Mouse (Mus musculus): Measurements from ENCODE around the gene Sorbs2. TPM values are rescaled to one million over a fixed set of nuclear protein-coding genes. Genes with fewer than 3 reads are reported as not detected.

Gene Sorbs2
- polyA plus RNA-seq, 1 experiment from 2014 or later, result 24.8 TPM

DNA sequence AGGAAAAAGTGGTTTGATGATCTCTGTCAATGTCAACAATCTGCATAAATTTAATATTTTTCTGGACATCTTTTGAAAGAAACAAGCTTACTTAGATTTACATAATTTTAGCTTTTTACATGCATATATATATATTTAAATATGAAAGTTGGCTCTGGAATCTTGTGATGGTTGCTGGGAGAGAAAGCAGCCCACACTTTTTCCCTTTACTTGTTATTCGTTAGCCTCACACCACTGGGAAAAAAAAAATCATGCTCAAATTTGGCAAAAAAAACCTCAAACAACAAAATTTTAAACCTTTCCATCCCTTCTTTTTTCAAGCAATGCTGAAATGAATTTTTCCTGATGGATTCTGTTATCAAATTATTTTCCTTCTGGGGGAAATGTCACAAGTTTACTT lies 97.8 kb downstream of the Sorbs2 start:
- Histone ChIP-seq H3K4me1 (peaks cover 9% of the 10 kb centered on the region; the same call in 1 of the 2 replicates), H3K27me3 (no peaks in the 10 kb centered on the region), H3K9ac (no peak overlapping the region), H3K4me3 (no peak overlapping the region), H3K27ac (no peak overlapping the region), H3K36me3 (no peaks in the 10 kb centered on the region), H3K9me3 (no peaks in the 10 kb centered on the region), H3K4me2 (no peak overlapping the region)
- ATAC-seq (ENCODE audit: borderline replicate concordance, extremely low read depth, low FRiP score, low TSS enrichment), result no peak
- 81% methylated on average over 1 of the region's 1 CpGs for WGBS

DNA sequence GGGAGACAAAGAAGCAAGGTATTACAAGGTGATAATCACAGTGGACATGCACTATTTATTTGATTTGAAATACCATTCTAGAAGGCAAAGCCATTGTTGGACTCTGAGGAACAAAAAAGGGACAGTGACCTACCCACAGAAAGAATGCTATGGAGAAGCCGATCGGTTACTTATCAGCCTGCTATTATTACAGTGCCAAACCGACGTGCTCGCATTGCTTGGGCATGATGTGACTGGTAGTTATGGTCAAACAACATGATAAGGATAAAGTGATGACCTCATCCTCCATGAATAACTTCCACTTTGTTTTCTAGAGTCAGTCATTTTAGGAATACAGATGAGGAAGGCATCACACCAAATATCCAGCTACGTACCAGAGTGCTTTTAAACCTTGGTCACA lies 99.4 kb downstream of the Sorbs2 start:
- Histone ChIP-seq H3K4me1 (peaks cover 15% of the 10 kb centered on the region), H3K4me3 (no peak overlapping the region), H3K4me2 (no peak overlapping the region), H3K27ac (no peak overlapping the region), H3K9me3 (no peaks in the 10 kb centered on the region), H3K27me3 (no peaks in the 10 kb centered on the region), H3K9ac (no peak overlapping the region), H3K36me3 (no peaks in the 10 kb centered on the region)
- WGBS, result 64% methylated on average over 6 of the region's 6 CpGs
- ATAC-seq (ENCODE audit: borderline replicate concordance, extremely low read depth, low FRiP score, low TSS enrichment), result no peak

DNA sequence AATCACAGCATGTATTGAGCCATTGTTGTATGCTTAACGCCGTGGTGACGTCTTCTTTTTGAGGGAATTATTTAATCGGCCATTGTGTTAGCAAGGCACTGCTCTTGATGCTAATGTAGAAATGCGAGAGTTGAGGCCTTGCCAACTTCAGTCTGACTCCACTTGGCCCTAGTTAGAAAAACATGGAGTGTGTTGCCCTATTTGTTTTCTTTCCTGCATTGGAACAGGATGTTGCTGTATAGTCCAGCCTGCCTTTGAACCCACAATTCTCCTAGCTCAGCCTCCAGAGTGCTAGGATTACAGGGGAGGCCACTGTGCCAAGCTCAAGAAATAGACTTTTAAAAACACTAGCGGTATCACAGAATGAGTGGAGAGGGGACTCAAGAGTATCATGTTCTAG lies 100.8 kb downstream of the Sorbs2 start:
- Histone ChIP-seq H3K4me2 (no peak overlapping the region), H3K36me3 (no peaks in the 10 kb centered on the region), H3K27me3 (no peaks in the 10 kb centered on the region), H3K9ac (no peak overlapping the region), H3K4me1 (peaks cover 15% of the 10 kb centered on the region), H3K4me3 (no peak overlapping the region), H3K9me3 (no peaks in the 10 kb centered on the region), H3K27ac (no peak overlapping the region)
- WGBS, result 91% methylated on average over 6 of the region's 6 CpGs
- ATAC-seq (ENCODE audit: borderline replicate concordance, extremely low read depth, low FRiP score, low TSS enrichment), result no peak

DNA sequence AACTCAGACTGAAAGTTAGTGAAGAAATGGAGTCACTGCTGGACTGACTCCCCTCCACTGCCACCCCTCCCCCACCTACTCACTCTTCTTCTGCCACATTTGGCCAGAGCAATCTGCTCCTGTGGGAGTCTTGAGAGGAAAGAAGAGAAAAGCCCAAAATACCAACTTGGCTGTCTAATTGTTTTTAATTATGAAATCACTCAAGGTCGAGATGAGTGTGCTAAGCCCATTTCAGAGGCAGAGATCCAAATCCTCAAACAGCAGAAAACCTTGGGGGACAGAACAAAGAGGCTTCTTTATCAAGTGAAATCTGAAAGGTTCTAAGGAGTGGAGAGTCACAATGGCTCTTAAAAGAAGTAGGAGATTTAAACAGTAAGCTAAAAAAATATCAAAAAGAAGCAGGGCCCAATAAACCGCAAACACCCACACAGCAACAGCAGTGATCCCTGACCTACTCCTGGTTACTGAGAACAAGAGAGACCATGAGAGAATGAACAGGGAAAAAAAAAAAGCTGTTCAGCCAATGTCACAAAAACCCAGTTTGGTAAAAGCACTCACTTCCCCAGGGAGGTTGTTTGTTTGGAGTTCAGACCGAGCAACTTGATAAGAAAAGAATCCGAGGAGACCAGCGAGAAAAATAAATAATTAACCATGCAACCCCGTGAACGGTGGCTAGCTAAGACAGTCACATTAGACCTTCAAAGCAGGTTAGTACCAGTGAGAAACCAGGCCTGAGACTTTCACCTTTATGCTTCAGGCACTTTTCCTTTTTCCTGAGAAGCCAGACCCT lies 103.0 kb downstream of the Sorbs2 start:
- Histone ChIP-seq H3K9ac (no peak overlapping the region), H3K4me3 (no peak overlapping the region), H3K9me3 (no peaks in the 10 kb centered on the region), H3K4me2 (no peak overlapping the region), H3K27me3 (no peaks in the 10 kb centered on the region), H3K36me3 (no peaks in the 10 kb centered on the region), H3K4me1 (peaks cover 24% of the 10 kb centered on the region), H3K27ac (peak overlapping the region; percentile 24; the same call in 1 of the 2 replicates)
- no peak for ATAC-seq (ENCODE audit: borderline replicate concordance, extremely low read depth, low FRiP score, low TSS enrichment)
- whole genome bisulfite sequencing, result 14% methylated on average over 7 of the region's 7 CpGs

DNA sequence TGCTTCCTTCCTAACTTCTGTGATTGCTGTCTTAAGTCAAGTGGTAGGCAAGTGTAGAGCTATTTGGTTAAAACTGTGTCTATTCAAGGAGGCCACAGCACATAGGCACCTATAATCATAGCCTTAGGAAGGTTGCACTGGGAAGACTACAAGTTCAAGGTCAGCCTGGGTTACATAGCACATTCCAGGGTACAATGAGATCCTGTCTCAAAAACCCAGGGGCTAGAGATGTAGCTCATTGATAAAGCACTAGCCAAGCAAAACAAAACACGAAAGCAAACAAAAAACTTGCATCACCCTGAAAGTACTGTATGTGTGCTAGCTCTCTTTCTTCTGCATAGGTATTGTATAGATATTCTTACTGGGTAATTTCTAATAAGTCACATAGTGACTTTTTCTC lies 103.7 kb downstream of the Sorbs2 start:
- Histone ChIP-seq H3K9ac (no peak overlapping the region), H3K27me3 (no peaks in the 10 kb centered on the region), H3K27ac (peak overlapping the region; percentile 24; the same call in 1 of the 2 replicates), H3K36me3 (no peaks in the 10 kb centered on the region), H3K4me3 (no peak overlapping the region), H3K9me3 (no peaks in the 10 kb centered on the region), H3K4me1 (peaks cover 26% of the 10 kb centered on the region), H3K4me2 (no peak overlapping the region)
- 40% methylated on average over 1 of the region's 1 CpGs for WGBS
- no peak for ATAC-seq (ENCODE audit: borderline replicate concordance, extremely low read depth, low FRiP score, low TSS enrichment)

DNA sequence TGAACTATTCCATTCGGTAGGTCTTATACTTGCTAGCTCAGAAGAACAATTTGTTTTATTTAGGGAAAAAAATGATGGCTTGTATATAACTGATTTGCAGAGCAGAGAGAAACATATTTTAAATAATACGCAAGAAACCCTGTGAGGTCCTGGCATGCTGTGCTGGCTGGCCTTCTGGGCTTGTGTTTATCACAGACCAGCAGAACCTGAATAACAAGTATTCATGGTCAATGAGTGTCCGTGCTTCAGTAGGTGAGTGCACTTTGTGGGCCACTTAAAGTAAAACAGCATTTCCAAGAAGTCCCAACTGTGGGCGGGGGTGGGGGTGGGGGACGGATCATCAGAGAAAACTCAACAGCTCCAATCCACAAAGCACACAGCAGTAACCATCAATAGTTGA lies 107.0 kb downstream of the Sorbs2 start:
- Histone ChIP-seq H3K9ac (no peak overlapping the region), H3K4me3 (no peak overlapping the region), H3K27ac (peak overlapping the region; percentile 54; the same call in 1 of the 2 replicates), H3K9me3 (no peaks in the 10 kb centered on the region), H3K27me3 (no peaks in the 10 kb centered on the region), H3K36me3 (no peaks in the 10 kb centered on the region), H3K4me2 (peak overlapping the region; percentile 36), H3K4me1 (peaks cover 26% of the 10 kb centered on the region)
- ATAC-seq (ENCODE audit: borderline replicate concordance, extremely low read depth, low FRiP score, low TSS enrichment), result peak; percentile 61; the same call in 1 of the 2 replicates
- 19% methylated on average over 5 of the region's 5 CpGs for WGBS

DNA sequence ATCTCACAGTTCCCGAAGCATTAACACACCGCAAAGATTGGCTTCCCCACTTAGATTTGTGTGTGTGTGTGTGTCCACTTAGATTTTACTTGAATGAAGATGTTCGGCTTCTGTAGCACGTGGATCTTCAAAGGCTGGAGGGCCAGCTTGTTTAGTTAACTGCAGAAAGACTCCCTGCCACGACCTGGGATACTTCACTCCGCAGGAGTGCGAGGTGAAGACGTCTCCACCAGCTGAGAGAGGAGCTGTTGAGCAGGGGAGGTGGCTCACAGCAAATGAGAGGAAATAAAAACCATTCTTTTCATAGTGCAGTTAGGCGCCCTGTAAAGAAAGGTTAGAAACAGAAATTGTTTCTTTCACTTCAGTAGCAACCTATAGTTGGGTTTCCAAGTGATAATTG lies 107.5 kb downstream of the Sorbs2 start:
- Histone ChIP-seq H3K4me2 (peak overlapping the region; percentile 36), H3K36me3 (no peaks in the 10 kb centered on the region), H3K9me3 (no peaks in the 10 kb centered on the region), H3K27ac (peak overlapping the region; percentile 54), H3K4me3 (no peak overlapping the region), H3K27me3 (no peaks in the 10 kb centered on the region), H3K9ac (no peak overlapping the region), H3K4me1 (peaks cover 24% of the 10 kb centered on the region)
- whole genome bisulfite sequencing, result 5% methylated on average over 9 of the region's 9 CpGs
- ATAC-seq (ENCODE audit: borderline replicate concordance, extremely low read depth, low FRiP score, low TSS enrichment), result 0 out of 2 replicates have a peak, but pooled peaks have one; percentile 32

DNA sequence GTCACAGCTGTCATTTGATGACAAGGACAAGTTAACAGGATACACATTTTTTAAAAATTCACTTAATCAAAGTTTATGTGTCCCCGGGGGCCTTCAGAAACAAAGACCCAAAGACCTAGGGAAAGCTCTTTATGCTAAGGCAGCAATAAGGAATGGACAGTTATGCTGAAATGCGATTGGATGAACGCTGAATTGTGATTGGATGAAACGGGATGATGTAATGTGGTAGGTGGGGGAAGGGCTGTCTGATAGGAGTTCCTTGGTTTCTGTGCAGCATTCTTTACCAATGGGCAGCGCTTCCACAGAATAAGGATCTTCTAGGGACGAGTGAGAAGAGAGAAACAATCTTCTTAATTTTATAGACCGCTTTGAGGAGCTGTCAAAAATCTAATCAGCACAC lies 108.0 kb downstream of the Sorbs2 start:
- no peak overlapping the region for H3K9ac ChIP-seq
- H3K27ac ChIP-seq, result no peak overlapping the region
- no peaks in the 10 kb centered on the region for H3K36me3 ChIP-seq
- no peaks in the 10 kb centered on the region for H3K27me3 ChIP-seq
- H3K9me3 ChIP-seq, result no peaks in the 10 kb centered on the region
- no peak overlapping the region for H3K4me3 ChIP-seq
- 29% methylated on average over 7 of the region's 7 CpGs for WGBS
- peaks cover 20% of the 10 kb centered on the region for H3K4me1 ChIP-seq
- ATAC-seq (ENCODE audit: borderline replicate concordance, extremely low read depth, low FRiP score, low TSS enrichment), result no peak
- peak overlapping the region; percentile 36; the same call in 1 of the 2 replicates for H3K4me2 ChIP-seq

DNA sequence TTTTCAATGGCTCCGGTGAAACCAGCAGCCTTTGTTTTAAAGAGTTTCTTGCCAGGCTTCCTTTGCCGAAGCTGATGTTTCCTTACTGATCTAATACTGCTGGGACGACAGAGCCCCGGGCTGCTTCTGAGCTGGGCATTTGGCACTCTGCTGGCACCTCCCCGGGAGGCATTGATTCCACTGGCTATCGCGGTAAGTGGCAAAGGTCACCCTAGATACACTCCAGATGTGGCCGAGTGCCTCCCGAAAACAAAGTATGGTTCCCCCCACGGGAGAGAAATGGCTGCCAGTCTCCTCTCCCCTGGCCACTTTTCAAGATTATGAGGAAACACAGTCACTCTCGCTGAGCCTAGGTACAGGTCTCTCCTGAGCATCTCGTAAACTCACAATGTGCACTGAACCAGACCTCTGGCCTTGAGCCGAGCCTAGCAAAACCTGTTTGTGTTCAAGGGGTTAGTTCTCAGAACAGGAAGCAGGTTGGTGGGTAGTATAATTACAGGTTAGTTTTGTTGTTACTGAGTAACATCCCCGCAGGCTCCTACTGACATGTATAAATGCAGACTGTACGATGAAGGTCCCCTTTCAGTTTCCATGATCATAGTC lies 114.1 kb downstream of the Sorbs2 start:
- Histone ChIP-seq H3K27ac (no peak overlapping the region), H3K4me2 (no peak overlapping the region), H3K9ac (no peak overlapping the region), H3K36me3 (no peaks in the 10 kb centered on the region), H3K9me3 (no peaks in the 10 kb centered on the region), H3K27me3 (no peaks in the 10 kb centered on the region), H3K4me1 (no peaks in the 10 kb centered on the region), H3K4me3 (no peak overlapping the region)
- WGBS, result 64% methylated on average over 15 of the region's 15 CpGs
- no peak for ATAC-seq (ENCODE audit: borderline replicate concordance, extremely low read depth, low FRiP score, low TSS enrichment)

DNA sequence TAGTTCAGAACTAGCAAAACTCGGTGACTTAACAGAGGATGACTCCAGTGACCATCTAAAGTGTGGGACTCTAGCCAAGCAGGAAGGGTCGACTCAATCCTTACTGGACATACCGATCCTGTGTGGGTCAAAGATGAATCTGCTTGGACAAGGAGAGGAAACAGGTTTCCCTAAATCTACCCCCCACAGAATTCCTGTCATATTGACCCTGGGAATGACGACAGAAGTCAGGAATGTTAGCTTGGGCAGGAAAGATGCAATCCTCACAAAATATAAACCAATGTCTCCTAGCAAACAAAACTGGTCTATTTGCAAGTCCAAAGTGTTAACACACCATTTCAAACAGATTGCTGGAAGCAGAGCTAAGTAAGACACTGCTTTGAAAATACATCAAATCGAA lies 118.8 kb downstream of the Sorbs2 start:
- no peak overlapping the region for H3K4me3 ChIP-seq
- H3K27ac ChIP-seq, result no peak overlapping the region
- no peak overlapping the region for H3K4me2 ChIP-seq
- H3K9ac ChIP-seq, result no peak overlapping the region
- no peaks in the 10 kb centered on the region for H3K9me3 ChIP-seq
- WGBS, result 43% methylated on average over 5 of the region's 5 CpGs
- no peak for ATAC-seq (ENCODE audit: borderline replicate concordance, extremely low read depth, low FRiP score, low TSS enrichment)
- H3K27me3 ChIP-seq, result no peaks in the 10 kb centered on the region
- no peaks in the 10 kb centered on the region for H3K4me1 ChIP-seq
- H3K36me3 ChIP-seq, result no peaks in the 10 kb centered on the region

DNA sequence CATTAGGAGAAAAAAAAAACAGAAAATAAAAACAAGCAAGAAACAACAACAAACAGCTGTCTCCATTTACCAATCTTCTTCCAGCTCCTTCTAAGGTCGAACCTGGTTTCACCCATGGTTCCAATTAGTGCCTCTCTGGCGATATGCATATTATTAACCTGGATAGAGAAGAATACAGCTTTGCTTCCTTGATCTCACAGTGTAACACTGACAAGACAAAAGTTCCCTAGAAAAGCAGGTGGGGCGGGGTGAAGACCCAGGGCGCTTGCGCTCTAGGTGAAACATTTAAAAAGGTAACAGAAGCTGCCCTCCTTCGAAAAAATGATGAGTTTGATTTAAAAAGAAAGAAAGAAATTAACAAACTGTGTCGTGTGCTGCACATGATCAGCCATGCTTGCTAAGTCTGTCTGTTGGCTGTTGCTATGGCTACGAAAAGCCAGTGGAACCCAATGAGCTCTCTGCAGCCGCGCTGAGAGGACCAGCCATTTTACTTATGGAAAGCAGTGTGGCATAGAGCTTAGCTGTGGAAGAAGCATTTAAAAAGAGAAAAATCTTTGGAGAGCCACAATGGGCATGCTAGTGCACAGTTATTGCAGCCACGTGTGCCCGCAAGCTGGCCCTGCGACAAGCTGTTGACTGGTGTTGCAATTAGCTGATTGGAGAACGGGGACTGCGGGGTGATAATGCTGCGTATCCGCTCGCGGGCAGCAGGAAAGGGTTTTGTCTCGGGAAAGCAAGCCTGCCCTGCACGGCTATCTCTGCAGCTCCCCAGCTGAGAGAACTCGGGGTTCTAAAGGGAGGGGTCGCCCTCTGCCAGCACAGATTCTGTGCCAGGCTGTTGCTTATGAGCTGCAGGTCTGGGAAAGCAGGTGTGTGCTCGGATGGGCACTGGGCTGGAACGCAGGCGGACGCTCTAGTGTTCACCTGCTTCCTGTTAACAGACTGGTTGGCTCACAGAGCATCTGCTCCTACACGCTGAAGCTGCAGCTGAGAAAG lies 120.0 kb downstream of the Sorbs2 start:
- Histone ChIP-seq H3K4me2 (peak overlapping the region; percentile 88), H3K27me3 (no peaks in the 10 kb centered on the region), H3K27ac (peak overlapping the region; percentile 87), H3K9me3 (no peaks in the 10 kb centered on the region), H3K4me3 (peak overlapping the region; percentile 57), H3K4me1 (no peaks in the 10 kb centered on the region), H3K36me3 (no peaks in the 10 kb centered on the region), H3K9ac (peak overlapping the region; percentile 54)
- ATAC-seq (ENCODE audit: borderline replicate concordance, extremely low read depth, low FRiP score, low TSS enrichment), result peak; percentile 88
- WGBS, result 1% methylated on average over 28 of the region's 28 CpGs
